Mouse (Mus musculus): ENCODE measurements at regions not wholly inside any gene's neighbourhood (a gene's known extent, or its start where the extent isn't known, plus 50 kb on each side); places are given as distances from the start of the nearest gene placed in this dataset.

GRCm38 (mm10) chr5:39384410-39384809, 370.9 kb downstream of the Hs3st1 start:
- TF ChIP-seq CTCF (IDR thresholded peaks at IDR 0.05; ENCODE audit: control insufficient read depth, insufficient read depth, insufficient replicate concordance, low read depth, low read length) (no peak), POLR2A (IDR thresholded peaks at IDR 0.05; ENCODE audit: control insufficient read depth, low read depth, low read length) (no peak)
